Mouse (Mus musculus) 3T3-L1 (cell line): ENCODE measurements around the gene Nup210l.
"Not testable (repeated sequence)": the region's sequence is repeated elsewhere in the genome, so short reads cannot be mapped to it uniquely, and the experiment has no call there.

Experiments
- DNase-seq: peaks from one replicate; pipeline ENCODE4 v3.0.0-alpha.2; 2015; ENCODE audit warnings: low read depth, low spot score

Gene Nup210l

DNA sequence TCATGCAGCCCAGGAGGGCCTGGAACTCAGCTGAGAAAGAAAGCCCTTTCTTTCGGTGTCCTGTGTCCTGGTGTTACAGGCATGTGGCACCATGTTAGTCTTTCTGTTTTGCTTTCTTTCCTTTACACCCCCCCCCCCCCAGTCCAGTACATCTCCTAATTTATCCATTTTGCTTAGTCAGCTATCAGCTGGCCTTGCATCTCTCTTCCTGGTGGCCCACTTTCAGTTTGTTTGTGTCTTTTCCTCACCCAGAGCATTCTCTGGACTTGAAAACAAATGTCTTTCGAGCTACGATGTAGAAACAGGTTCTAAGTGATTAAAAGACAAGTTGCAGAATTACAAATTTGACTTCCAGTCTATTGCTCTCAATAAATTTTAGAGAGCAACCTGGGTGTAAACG lies 118.5 kb downstream of the Nup210l start:
- DNase-seq = no peak

DNA sequence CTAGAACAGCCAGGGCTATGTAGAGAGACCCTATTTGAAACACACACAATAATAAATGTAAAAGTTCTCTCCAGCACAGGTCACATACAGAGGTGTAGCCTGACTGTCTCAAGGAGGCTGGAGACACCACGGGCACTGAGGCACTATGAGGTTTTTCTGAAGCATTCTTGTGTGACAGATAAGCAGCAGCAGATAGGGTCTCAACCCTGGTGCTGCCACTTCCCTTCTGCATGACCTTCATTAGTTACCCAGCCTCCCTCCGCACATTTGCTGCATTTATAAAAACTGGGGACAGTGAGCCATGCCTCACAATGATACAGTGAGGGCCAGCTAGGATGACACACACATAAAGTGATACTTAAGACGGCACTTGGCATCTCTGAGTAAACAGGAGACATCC lies 119.0 kb downstream of the Nup210l start:
- DNase-seq = no peak

DNA sequence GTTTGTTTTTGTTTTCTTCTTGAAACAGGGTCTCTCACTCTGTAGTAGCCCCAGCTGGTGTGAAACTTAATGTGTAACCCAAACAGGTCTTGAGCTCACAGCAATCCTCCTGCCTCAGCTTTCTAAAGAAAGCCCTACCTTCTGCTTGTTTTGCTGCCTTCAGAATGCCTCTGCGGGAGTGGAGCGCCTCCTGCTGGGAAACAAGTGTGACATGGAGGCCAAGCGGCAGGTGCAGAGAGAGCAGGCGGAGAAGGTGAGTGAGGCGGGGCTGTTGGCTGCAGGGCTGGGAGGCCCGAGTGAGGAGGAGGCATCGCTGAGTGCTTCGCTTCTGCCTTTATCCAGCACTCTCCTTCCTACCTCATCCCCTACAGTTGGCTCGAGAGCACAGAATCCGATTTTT lies 120.4 kb downstream of the Nup210l start:
- DNase-seq = no peak

DNA sequence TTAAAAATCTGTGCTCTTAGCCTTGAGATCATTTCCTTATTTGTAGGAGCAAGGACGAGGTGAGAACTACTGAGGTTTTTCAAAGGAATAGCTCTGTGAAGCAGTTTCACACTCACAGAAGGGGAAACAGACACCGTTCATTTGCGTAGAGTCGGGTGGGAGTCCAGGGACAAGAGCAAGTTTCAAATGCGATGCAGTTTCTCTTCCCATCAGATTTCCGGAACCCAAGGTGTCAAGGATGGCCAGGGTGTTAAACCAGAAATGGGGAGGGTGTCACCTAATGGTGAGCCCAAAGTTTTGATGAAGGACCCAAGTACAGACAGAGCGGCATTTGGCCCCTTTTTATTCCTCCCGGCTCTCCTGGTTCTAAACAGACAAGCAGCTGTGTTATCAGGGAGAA lies 127.1 kb downstream of the Nup210l start:
- DNase-seq = no peak

DNA sequence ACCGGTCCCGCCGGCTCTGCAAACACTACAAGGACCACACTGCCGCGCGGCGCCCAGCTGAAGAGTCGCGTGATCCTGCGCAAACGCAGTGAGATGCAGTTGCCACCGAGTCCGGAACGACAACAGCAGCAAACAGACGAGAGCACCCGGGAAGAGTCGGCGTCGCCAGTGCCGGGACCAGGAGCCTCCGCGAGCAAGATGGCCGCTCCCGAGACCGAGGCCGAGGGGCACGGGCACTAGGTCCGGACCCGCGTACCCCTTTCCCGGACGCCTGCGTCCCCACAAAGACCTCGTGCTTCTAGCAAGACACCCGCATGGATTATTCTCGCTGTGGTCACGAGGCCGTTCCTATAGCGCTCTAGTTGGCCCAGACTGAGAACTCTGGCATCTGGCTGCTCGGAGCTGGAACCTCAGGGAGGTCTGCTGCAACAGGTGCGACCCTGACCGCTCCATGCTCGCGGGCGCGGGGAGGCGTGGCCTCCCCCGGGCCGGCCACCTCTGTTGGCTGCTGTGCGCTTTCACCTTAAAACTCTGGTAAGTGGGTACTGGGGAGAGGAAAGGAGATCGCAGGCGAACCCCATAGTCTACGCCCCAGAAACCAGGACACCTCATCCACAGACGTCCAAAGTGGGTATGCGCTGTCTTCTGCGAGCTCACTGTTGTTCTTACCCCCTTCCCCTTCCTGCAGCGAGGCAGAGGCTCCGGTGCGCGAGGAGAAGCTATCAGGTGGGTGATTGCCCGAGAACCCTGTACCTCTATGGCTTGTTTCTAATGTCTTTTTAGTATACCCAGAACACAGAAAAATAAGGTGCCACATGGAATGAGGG lies 127.8 kb downstream of the Nup210l start, which contains the start of gene Jtb:
Jtb (plus strand) TSS at position 91 of the 827 bp plus-strand sequence.
- peak; percentile 95 for DNase-seq

DNA sequence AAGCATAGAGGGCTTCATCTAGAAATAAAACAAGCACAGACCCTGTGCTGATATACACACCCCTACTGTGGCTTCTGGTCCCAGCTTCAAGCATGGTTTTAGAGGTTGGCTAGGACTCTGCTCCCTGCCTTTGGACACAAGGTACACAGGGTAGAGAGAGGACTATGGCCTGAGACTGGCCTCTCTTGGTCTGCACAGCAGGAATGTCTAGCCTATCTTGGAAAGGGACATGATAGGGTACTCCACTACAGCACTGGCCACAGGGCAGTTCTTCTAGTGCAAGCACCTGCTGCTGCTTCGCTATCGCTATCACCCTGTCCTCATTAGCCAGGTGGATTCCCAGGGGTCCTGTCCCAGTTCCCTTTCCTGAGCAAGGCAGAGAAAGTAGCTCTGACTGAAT lies 137.3 kb downstream of the Nup210l start:
- DNase-seq = no peak

DNA sequence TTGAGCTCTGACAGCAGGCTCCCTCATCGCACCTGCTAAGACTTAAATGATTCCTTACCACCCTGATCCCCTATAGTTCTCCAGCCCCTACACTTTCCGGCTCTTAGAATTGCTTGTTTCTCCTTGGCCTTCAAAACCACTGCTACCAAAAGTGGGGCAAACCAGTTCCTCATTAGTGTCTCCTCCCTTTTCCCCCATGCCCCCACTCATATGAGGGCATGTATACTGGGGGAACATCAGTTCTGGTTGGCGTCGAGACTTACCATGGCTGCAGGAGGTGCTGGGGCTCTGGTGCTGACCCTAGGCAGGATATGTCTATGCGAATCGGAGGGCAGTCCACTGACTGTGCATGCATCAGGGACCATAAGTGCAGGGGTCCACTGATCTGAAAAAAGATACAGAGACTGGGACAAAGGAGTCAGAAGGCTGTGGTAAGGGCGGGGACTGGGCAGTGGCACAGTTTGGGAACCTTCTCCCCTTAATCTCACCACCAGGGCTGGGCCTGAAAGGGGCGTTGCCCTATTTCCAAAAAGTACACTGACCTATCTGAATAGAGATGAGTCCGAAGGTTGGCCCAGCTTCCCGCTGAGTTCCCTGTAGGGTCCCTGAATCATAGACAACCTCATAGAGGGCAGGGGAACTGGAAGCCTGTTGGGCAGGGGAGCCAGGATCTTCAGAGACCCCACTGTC lies 137.9 kb downstream of the Nup210l start:
- DNase-seq = no peak

DNA sequence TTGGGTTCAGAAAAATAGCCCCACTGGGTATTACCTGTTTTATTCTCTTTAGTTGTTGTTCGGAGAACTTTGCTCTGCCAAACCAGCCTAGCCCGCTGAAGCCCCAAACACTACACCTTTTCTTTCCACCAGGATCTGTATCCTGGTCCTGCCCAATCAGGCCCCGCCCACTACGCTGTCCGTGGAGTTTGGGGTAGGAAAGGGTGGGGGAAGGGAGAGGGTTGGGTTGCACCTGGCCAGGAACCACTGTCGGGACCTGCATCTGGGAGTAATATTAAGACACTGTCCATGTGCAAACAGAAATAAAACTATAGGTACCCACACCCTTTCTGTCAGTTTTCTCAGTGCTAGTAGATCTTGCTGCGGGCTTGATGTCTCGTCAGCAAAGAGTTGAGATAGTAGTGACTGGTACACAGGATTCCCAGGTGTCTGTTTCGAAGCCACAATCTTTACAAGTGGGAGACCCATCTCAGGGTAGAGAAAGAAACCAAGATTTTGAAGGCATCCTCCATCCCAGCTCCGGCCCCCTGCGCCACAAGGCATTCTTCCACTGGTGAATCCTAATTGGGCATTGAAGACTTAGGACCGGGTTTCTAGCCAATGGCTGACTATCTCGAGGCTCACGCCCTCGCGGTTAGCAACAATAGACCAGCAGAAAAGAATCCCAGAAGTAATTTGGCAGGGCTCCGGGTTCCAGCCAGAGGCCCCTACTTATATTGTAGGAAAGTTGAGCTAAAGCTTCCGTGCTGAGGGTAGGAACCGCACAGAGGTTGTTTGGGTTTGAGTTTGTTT lies 139.2 kb downstream of the Nup210l start, which contains the start of gene Creb3l4:
Creb3l4 (minus strand) TSS at position 529 of the 792 bp plus-strand sequence.
- no peak for DNase-seq

DNA sequence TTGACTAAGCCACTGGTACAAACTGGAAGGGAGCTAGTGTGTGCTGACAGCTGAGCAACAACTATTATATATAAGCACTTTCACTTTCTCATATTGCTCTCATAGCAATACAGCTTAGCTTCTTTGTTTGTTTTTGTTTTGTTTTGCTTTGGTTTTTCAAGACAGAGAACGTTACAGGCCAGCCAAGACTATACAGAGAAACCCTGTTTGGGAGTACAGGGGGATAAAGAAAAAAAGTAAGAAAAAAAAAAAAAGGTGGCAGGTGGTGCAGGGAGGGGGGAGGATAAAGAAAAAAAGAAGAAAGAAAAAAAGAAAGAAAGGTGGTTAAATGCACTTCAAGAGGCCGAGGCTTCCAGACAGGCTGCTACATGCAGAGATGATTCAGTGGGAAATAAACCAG lies 141.5 kb downstream of the Nup210l start:
- no peak for DNase-seq

DNA sequence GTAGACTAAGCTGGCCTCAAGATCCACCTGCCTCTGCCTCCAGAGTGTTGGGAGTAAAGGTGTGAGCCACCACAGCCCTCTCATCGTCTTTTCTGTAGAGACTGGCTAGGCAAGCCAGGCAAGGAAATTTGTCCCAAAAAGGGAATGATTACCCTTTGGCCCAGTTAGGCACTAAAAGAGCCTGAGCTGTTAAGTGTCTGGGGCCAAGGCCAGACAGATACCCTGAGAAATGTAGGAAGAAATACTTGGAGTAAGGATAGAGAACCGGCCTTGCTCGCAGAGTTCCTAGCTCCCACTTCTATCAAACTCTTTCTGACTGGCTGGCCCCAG lies 143.7 kb downstream of the Nup210l start:
- no peak for DNase-seq

DNA sequence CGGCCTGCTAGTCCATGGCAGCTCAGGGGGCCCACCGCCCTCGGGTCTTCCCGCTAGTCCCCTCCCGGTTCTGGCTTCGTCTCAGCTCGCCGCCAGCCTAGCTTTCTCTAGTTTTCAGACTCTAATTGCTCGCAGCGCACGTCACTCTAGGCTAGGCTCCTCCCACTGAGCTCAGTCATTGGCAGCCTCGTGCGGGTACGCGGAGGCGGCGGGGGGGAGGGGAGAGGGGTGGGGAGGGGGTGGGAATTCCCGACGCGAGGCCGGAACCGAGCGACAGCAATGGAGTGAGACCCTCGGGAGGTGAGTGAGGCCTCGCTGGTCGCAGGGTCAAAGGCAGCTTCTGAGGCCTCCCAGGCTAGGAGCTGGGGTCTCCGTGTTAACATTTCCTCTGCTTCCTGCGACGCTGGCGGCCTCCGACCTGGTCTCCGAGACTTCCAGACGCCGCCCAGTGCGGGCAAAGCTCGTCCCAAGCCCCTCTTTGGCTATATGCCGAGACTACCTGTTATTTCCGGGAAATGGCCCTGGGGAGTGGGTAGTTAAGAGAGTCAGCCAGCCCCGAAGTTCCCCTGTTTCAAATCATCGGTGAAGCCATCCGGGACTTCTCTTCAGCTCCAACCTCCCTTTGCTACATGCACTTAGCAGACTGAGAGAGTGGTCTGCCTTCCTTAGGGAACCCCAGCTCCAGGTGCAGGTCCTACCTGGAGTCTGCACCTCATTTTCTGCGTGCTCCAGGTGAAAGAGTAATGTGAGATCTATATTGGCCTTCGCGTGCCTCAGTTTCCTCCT lies 144.2 kb downstream of the Nup210l start, which contains the start of gene Slc39a1:
Slc39a1 (plus strand) TSS at position 213 of the 786 bp plus-strand sequence.
- DNase-seq = peak; percentile 95

DNA sequence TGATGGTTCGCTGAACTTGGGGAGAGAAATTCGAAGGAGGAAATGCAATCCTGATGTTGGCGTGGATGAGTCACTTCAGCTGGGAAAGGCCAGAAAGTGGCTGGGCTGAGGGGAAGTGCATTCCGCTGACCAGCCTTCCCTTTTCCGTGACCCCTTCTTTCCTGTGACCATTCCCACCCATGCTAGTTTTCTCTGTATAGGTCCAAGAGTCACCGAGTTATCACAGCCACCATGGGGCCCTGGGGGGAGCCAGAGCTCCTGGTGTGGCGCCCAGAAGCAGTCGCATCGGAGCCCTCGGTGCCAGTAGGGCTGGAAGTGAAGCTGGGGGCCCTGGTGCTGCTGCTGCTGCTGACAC lies 144.8 kb downstream of the Nup210l start:
- peak; percentile 81 for DNase-seq

DNA sequence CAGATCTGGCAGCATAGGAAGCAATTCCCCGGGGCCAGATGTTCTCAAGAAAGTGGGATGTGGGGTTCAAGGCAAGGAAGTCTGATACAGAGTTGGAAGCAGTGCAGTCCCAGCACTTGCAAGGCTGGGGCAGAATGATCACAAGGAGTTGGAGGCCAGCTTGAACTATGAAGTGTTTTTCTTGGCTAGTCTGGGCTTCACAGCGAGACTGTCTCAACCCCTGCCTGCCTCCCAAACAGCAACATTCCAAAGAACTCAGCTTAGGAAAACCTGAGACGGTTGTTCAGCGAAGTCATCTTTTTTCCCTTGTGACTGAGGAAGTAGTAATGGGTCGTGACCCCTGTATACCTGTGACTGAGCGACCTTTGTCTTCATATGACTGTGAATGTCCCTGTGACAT lies 146.9 kb downstream of the Nup210l start:
- peak; percentile 27 for DNase-seq

DNA sequence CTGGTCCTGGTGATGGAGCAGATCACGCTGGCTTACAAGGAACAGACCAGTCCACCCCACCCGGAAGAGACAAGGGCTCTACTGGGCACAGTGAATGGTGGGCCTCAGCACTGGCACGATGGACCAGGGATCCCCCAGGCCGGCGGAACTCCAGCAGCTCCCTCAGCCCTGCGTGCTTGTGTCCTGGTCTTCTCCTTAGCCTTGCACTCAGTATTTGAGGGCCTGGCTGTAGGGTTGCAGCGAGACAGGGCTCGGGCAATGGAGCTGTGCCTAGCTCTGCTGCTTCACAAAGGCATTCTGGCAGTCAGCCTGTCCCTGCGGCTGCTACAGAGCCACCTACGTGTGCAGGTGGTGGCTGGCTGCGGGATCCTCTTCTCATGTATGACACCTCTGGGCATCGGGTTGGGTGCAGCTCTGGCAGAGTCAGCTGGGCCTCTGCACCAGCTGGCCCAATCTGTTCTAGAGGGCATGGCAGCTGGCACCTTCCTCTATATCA lies 147.8 kb downstream of the Nup210l start:
- not testable (repeated sequence) for DNase-seq

DNA sequence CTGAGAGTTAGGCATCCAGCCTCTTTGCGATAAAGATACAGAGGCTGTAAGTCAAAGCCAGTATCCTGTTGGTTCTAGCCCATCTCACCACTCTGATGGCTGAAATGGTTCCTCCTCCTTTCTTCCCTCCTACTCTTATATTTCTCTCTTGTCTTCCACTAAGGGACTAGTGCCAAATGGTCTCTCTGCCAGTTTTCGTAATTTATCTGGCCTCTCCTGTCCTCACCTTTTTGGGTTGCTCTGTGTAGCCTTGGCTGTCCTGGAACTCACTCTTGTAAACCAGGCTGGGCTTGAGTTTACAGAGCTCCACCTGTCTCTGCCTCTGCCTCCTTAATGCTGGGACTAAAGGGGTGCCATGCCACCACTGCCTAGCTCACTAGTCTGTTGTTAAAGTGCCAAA lies 148.7 kb downstream of the Nup210l start:
- not testable (repeated sequence) for DNase-seq

DNA sequence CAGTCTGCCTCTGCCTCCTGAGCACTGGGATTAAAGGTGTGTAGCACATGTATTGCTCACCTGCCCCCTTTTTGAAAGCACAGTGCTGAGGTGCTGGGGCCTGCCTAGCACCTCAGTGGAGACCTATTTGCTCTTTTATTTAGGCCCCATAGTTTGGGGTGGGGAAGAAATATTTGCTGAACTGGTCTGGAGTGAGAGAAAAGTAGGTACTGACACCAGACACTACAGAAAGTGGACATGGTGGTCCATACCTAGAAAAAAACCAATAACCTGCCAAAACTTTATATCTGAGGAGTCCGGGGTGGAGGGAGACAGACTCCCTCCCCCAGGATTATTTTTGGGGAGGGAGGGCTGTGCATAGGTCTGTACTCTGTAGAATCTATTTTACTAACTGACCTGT lies 149.2 kb downstream of the Nup210l start:
- DNase-seq = not testable (repeated sequence)

DNA sequence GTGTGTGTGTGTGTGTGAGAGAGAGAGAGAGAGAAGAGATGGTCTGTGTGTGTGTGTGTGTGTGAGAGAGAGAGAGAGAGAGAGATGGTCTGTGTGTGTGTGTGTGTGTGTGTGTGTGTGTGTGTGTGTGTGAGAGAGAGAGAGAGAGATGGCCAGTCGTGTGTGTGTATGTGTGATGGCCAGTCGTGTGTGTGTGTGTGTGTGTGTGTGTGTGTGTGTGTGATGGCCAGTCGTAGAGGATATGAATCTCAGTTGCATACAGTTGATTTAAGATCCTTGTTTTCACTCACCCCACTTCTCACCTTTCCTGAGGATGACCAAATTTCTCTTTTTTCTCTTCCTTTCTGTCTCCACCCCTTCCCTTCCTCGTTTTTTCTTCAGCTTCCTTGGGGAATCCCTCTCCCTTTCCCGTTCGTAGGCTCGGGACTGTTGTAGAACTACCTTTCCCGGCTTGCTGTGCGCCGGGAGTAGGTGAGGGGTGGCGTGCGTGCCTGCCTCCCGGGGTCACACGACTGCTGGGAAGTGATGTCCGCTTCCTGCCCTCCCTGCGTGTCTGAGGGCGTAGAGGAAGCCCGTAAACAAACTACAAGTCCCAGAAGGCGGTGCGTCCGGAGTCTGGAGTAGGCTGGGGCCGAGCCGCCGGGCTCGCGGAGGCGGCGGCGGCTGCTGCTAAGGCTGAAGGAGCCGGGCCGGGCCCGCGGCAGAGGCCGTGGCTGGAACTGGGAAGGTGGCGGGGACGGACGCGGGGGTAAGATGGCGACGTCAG lies 149.9 kb downstream of the Nup210l start, which contains the start of gene Crtc2:
Crtc2 (plus strand) TSS at position 511 of the 766 bp plus-strand sequence.
- peak; percentile 98 for DNase-seq

DNA sequence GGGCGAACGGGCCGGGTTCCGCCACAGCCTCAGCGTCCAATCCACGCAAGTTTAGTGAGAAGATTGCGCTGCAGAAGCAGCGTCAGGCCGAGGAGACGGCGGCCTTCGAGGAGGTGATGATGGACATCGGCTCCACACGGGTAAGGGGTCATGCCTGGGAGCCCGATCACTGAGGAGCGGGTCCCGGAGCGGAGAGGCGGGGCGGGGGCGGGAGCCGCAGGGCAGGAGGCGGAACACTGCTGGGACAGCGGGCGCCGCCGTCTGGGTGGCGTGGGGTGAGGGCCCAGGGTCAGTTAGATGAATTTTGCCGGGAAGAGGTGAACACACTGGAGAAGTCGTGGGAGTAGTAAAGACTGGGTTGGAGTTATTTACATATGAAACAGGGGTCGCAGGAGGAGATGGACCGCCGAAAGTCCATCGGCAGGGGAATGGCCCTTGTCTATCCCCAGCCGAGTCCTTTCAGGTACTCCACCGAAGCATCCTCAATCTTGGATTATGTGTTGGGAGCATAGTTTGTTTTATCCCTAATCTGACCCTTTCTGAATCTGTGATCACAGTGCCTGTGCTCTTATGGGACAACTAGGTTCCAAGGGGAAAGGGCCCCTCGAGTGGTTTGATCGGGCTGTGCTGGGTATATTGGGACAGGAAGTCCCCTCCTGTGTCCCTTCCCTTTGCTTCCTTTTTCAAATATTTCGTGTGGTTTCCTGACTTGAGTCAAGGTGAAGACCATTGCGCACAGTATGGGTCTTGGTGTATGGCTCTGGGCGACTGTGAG lies 150.7 kb downstream of the Nup210l start:
- peak; percentile 49 for DNase-seq

DNA sequence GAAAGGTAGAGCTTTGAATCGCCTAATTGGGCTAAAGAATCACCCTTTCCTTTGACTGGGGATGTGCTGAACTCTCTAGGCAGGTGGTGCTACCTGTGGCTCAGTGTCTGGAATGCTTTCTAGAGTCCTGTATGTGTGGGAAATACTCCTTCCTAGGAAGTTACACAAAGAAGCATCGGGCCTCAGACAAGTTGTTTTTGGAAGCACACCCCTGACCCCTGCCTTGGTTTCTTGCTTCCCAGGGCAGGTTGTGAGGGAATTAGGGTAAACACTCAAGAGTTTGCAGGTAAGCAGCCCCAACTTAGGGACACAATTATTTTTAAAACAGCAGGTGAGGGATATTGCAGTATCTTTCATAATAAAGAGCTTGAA lies 151.2 kb downstream of the Nup210l start:
- DNase-seq = no peak
